Mouse (Mus musculus) cerebellum, adult 18-20 months (tissue): ENCODE results near the gene B4galt7.
"Not testable (repeated sequence)": the region's sequence is repeated elsewhere in the genome, so short reads cannot be mapped to it uniquely, and the experiment has no call there.

ENCODE experiments used
- DNase-seq, 2 experiments: peaks; one replicate each; pipeline ENCODE4 v3.0.0; 2021

The B4galt7 gene

DNA sequence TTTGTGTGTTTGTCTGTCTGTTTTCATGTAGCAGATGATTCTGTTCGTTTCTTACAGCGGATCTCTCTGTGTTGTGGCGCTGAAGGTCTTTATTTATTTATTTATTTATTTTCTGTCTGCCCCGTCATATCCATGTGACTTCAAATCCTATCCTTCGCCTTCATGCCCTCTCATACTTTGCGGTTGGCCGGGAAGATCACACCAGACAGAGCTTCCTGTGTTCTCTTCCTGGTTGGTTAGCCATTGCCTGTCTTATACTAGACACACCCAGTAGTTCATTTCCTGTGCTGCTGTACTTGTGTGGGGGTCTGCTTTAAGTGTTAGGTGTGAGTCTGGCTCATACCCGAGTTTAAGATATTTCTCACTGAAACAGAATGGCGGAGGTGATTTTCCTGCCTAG is 961 bp downstream of the B4galt7 start:
- DNase-seq: no peak

DNA sequence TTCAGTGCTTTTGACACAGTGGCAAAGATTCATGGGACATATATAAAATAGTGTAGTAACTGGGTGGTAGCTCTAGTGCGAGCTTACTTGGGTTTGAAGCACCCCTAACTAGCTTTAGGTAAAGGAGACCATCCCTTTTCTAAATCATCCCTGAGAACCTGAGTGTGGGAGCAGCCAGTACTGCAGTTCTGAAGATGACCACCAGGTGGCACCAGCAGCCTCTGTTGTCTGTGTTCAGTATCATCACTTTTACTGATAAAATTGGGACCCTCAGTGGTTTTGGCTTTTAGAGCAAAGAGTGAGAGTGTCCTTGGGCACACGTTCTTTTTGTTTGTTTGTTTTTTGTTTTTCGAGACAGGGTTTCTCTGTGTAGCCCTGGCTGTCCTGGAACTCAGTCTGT is 1.9 kb downstream of the B4galt7 start:
- peak; percentile 84 to 88 for DNase-seq

DNA sequence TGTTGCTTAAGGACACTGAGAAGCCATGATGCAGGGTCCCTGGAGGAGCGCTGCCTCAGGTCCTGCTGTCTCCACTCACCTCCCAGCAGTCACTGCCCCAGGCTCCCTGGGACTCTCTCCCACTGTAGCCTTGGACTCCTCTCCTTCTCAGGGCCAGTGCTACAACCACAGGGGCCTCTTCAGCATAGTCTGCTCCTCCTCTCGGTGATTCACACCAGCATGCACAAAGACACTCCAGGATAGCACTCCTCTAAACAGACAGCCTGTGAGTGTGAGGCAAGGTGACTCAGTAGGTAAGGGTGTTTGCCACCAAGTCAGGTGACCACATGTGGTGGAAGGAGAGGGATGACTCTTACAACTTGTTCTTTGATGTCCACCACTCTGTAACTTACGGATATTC is 4.9 kb downstream of the B4galt7 start:
- DNase-seq: no peak

DNA sequence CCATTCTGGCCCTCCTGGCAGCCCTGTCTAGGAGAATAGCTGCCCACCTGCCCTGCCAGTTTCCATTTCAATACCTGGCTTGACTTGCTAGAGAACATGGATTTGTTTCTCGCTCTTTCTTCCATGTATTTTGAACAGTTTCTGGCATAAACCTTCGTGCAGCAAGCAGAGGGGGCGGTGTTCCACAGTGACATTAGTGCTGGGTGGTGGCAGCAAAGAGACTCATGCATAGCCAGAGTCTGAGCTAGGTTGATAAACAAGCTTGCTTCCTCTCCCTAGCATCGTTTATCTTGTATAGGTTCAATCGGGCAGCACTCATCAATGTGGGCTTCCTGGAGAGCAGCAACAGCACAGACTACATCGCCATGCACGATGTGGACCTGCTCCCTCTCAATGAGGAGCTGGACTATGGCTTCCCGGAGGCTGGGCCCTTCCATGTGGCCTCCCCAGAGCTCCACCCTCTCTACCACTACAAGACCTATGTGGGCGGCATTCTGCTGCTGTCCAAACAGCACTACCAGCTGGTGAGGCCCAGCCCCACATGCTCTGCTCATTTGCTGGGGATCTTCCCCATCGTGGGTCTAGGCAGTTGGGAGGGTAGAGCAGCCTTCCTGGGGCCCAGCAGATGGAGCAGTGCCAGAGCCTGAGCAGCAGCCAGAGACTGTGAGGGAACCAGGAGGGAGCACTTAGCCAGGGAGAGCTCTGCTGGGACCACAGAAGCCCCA is 7.4 kb downstream of the B4galt7 start:
- no peak for DNase-seq

DNA sequence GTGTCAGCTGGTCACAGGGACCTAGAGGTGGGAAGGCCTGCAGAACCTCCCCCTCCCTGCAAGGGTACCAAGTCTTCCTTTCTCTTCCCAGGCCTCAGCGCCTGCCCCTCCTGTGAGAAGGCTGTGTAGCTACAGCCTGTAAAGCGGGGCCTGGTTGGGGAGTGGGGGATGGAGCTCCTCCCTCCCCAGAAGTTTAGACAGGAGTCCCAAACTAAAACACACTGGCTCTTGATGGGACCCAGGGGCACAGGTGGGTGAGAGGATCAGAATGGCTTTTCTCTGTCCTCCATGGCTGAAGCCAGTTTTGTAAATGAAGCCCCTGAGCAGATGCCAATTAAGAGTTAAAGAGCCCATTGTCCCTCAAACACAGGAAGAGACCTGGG is 7.9 kb downstream of the B4galt7 start:
- DNase-seq: no peak

DNA sequence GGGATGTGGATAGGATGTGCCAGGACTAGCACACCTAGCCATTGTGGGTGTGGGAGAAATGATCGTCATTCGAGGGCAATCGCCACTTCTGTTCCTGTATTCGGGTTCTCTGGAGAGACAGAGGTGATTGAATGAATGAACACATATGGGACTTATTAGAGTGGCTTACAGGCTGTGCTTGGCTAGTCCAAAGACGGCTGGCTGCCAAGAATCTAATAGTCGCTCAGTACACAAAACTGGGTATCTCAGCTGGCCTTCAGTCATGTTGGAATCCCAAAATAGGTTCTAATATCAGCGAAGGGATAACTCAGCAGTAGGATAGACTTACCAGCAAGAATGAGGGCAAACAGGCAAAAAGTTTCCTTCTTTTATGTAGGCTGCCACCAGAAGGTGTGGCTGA is 12.3 kb downstream of the B4galt7 start:
- no peak for DNase-seq

DNA sequence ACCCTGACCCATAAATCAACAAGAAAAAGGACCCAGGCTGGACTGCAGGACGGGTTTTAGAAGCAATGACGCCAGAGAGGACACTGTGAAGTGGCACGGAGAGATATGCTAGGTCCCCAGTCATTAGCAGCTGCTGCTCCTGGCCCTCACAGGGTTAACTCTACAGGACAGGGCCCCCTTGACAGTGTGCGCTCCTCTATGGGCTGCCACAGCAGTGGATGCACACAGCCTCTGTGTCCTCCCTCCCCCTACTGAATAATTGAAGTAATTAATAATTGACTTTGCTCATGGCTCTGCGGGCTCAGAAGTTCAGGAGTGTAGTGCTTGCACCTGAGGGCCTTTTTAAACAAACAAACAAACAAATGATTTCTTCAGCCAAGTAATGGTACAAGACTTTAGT is 13.8 kb downstream of the B4galt7 start:
- DNase-seq: no peak

DNA sequence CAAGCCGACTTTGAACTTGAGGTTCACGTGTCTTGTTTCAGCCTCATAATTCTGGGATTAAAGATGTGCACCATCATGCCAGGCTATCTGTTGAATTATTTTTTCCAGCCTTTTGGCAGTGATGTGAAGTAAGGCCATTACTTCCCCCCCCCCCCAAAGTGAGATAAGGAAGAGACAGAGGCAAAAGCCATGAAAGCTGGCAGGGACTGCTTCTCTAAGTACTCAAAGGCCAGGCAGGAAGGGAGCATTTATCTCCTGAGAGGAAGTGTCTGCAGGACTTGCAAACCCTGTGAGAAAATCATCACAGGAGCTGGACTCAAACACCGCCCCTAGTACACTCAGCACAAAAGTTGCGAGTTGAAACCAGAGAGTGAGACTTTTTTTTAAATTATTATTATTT is 19.6 kb downstream of the B4galt7 start:
- no peak for DNase-seq

DNA sequence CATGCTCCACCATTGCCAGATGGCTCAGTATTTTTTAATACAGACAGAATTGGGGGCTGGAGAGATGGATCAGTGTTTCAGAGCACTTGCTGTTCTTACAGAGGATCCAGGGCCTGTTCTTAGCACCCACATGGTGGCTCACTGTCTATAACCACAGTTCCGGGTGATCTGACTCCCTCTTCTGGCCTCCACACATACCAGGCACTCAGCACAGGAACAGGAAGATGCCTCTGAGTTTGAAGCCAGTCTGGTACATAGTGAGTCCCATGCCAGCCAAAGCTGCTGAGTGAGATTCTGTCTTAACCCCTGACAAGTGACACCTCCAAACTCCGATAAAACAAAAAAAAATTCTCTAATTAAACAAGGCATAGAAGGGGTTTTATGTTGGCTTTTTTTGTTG is 20.6 kb downstream of the B4galt7 start:
- DNase-seq: no peak

DNA sequence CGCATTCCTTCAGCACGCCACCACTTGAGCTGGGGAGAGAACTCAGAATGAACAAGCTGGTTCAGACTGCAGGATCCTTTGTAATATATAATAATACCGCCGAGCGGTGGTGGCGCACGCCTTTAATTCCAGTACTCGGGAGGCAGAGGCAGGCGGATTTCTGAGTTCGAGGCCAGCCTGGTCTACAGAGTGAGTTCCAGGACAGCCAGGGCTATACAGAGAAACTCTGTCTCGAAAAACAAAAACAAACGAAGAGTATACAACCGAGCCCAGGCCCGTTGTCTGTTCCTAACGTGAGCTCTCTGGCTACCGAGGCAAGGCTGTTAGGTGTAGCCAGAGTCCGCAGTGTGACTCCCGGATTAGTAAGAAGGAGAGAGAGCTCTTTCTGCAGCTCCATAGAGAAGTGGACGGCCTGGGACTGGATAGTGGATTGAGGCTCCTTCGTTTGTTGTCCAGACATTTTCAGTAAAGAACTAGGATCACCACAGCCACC is 22.5 kb downstream of the B4galt7 start:
- DNase-seq: not testable (repeated sequence)

DNA sequence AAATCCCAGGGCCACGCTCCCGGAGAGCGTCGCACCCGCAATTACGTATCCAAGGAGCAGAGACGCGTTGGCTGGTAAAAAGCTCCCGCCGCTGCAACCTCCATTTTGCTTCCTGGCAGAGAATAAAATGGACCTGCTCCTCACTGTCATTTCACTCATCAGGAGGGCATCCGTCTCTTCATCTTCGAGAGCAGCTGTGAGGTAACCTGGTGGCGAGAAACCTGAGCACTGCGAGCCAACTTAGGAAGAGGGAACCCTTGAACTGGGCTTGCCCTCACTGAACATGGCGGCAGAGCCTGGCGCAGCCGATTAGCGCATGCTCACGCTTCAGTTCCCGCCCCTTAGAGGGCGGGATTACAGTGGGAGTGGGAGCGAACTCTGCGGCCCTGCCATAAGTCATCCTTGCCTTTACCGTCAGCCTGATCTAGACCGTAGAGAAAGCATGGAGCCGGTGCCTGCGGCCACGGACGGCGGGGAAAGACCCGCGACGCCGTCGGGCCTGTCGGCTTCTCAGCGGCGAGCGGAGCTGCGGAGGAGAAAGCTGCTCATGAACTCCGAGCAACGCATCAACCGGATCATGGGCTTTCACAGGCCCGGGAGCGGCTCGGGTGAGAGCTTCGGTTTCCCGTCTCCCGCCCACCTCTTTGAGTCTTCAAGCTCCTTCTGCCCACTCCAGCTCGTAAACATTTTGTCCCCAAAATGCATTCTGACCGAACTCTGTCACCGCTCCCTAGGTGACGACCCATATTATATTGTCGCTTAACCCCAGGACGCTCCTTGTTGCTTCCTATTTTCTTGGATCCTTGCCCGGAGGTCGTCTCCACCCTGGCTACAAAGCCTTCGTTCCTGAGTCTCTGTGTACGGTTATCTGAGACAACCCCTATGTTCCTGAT is 23.2 kb downstream of the B4galt7 start, which contains the start of gene Caml:
Gene Caml, plus strand, starts transcription at position 357 of the 893 bp plus-strand sequence.
- peak; percentile 89 for DNase-seq

DNA sequence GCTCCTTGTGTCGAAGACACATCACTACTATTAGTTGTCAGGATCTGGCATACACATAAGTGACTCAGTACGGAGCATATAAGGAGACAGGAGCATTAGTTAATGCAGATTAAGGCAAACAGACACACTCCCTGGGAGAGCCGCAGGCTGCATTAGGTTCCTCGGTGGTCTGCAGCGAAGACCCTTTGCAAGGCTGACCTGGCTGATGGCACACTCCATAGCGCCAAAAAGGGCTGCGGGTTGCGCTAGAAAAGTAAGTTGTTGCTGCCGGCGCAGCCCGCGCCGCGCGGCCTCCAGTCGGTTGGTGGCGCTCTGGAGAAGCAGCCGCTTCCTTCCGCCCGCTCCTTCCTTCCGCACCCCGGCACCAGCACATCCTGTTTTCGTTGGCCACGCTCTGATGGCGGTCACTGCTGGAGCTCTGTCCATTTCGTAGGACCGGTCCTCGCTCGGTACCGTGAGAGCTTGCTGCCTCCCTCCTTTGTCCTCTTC is 35.0 kb downstream of the B4galt7 start, which contains the start of gene Ddx46:
Gene Ddx46, plus strand, starts transcription at position 389 of the 489 bp plus-strand sequence.
- peak; percentile 88 to 94 for DNase-seq

DNA sequence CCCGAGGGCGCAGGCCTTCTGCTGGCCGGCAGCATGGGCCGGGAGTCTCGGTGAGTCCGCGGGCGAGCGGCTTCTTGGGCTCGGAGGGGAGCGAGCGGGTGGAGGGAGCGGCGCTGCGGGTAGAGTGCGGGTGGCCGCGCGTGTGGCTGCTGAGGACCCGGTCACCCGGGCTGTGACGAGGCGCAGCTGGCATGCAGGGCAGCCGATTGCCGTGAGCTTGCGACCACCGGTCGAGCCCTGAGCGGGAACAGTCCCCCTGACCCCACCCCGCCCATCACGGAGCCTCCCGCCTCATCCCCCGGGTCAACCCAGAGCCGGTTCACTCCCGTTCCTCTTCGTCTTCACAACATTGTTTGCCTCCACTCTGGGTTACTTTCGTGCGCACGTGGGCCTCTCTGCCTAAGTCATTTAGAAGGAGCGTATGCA is 35.5 kb downstream of the B4galt7 start:
- no peak for DNase-seq

DNA sequence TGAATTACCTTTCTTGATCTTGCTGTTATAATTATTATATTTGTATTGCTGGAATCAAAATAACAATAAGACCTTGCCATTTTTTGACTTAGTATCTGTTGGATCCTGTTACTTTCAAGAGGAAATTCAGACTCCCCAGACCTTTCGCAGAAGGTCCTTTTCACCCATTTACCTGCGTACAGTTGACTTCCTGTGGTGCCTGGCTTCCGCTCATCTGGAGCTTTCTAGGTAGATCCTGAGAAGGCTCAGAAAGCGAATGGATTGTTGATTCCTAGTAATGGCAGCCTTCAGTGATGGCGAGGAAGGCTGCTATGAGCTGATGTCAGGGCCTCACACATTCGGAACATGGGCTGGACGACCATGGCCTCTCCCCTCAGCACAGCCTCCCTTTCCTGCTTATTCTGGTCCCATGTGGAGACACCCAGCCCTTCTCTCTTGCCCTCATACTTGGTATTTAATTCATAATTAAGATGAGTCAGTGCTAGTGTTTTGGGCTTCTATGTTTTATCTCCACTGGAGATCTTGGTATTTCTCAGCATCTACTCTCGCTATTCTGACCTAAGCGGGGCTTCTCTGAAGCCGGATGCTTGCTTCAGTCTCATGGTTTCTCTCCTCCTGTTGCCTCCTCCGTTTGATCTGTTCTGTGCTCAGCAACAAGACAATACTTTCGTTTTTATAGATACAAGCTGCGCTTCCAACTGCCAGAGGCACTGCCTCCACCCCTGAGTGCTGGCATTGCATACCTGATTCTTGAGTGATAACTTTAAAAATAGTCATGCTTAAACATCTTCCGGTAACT is 36.7 kb downstream of the B4galt7 start:
- no peak for DNase-seq

DNA sequence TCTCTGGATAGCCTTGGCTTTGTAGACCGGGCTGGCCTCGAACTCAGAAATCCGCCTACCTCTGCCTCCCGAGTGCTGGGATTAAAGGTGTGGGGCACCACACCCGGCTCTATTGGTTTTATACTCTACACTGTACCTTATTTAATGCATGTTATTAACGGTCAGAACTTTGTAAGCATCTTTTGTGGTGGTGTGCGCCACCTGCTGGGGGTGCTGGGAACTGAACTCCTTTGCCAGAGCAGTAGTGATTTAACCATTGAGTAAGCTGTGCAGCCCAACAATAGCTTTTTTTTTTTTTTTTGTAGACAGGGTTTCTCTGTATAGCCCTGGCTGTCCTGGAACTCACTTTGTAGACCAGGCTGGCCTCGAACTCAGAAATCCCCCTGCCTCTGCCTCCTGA is 40.8 kb downstream of the B4galt7 start:
- peak; percentile 61 to 79 for DNase-seq

DNA sequence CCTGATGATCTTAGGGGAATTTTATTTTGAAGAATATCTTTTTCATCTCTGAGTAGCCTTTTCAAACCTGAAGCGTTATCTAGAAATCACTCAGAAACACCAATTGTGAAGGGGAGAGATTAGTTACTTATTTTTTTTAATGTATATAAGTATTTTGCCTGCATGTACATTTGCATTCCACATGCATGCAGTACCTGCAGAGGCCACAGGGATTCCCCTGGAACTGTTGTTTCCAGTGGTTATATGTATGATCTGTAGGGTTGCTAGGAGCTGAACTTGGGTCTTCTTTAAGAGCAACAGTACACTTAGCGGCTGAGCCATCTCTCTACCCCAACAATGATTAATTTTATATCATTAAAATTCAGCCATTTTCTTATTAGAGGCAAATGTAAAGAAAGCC is 44.8 kb downstream of the B4galt7 start:
- no peak for DNase-seq

DNA sequence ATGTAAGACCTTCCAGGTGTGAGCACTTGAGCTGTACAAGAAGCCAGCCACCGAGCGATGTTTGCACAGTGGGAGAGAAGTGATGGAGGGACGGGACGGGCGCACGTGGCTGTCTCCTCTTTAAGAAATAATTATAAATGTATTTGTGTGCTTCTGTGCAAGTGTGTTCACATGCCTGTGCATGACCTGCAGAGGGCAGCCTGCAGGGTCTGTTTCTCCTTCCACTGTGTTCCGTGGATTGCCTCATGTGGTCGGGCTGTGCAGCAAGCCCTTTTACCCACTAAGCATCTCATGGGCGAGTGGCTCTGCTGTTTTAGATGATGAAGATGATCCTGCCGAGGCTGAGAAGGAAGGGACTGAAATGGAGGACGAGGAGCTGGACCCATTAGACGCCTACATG is 50.4 kb downstream of the B4galt7 start:
- no peak for DNase-seq

DNA sequence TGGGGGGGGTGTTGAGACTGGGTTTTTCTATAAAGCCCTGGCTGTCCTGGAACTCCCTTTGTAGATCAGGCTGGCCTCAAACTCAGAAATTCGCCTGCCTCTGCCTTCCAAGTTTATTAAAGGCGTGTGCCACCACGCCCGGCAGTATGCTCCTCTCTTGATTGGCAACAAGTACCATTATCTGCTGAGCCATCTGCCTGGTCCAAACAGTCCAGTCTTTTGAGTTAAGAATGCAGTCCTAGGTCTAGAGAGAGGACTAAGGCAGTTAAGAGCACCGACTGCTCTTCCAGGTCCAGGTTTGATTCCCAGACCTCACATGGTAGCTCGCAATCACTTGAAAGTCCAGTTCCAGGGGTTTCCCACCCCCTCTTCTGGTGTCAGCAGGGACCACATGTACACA is 51.3 kb downstream of the B4galt7 start:
- DNase-seq: no peak
